Mouse (Mus musculus) brain, embryonic 14.5 days (tissue): ENCODE measurements around the gene Helb. TPM values are rescaled to one million over a fixed set of nuclear protein-coding genes. Genes with fewer than 3 reads are reported as not detected.

ENCODE experiments used
- DNase-seq: peaks from one replicate; pipeline ENCODE4 v3.0.0-alpha.2; 2011; ENCODE audit warnings: low read depth
- CTCF ChIP-seq: fragments of 200-500 bp; IDR thresholded peaks from 2 replicates; pipeline ENCODE4 v1.5.1; 2012; ENCODE audit warnings: inconsistent platforms, mild to moderate bottlenecking, moderate library complexity, borderline replicate concordance; ENCODE audit not compliant: insufficient read depth, insufficient read length; ENCODE audit errors: extremely low read depth
- POLR2A ChIP-seq: fragments of 200-500 bp; IDR thresholded peaks from 2 replicates; pipeline ENCODE4 v1.6.1; 2012; ENCODE audit warnings: mild to moderate bottlenecking, inconsistent platforms, borderline replicate concordance; ENCODE audit not compliant: poor library complexity, insufficient read depth, insufficient read length, severe bottlenecking; ENCODE audit errors: extremely low read depth
- polyA plus RNA-seq: library from polyadenylated mRNA; depleted of rRNA; stranded (reverse); fragments of >200 nt; gene quantifications from 2 replicates; pipeline ENCODE4 v1.2.3, GENCODE M21; 2012; rRNA removed

The Helb gene
- polyA plus RNA-seq, 1 experiment = 3.6 TPM

GRCm38 (mm10) chr10:120077850-120078249, 34.9 kb downstream of the Helb start:
- DNase-seq = no peak
- TF ChIP-seq CTCF (no peak), POLR2A (no peak)

- DNase-seq = peak; percentile 15
- no peak for TF ChIP-seq CTCF
- no peak for TF ChIP-seq POLR2A
Measured at GRCm38 (mm10) chr10:120066319-120066718, 46.5 kb downstream of the Helb start.

GRCm38 (mm10) chr10:120064424-120064823, 48.4 kb downstream of the Helb start:
- TF ChIP-seq POLR2A = no peak
- TF ChIP-seq CTCF = peak; percentile 84
- DNase-seq = peak; percentile 70

- no peak for DNase-seq
- TF ChIP-seq CTCF (no peak), POLR2A (no peak)
Measured at GRCm38 (mm10) chr10:120061238-120062130, 51.3 kb downstream of the Helb start.

GRCm38 (mm10) chr10:120060579-120061237, 52.1 kb downstream of the Helb start:
- DNase-seq = no peak
- no peak for TF ChIP-seq POLR2A
- no peak for TF ChIP-seq CTCF

GRCm38 (mm10) chr10:120044714-120045234, 68.0 kb downstream of the Helb start:
- peak; percentile 46 for DNase-seq
- TF ChIP-seq POLR2A (no peak), CTCF (no peak)

GRCm38 (mm10) chr10:120044237-120044636, 68.5 kb downstream of the Helb start:
- DNase-seq = peak; percentile 67
- TF ChIP-seq POLR2A (no peak), CTCF (no peak)

GRCm38 (mm10) chr10:120038194-120038593, 74.6 kb downstream of the Helb start:
- DNase-seq = peak; percentile 90
- TF ChIP-seq POLR2A (no peak), CTCF (no peak)

GRCm38 (mm10) chr10:120035824-120036223, 77.0 kb downstream of the Helb start:
- TF ChIP-seq CTCF (no peak), POLR2A (no peak)
- DNase-seq = peak; percentile 50

GRCm38 (mm10) chr10:120035211-120035733, 77.5 kb downstream of the Helb start:
- DNase-seq = peak; percentile 57

GRCm38 (mm10) chr10:120033866-120034265, 78.9 kb downstream of the Helb start:
- peak; percentile 45 for DNase-seq
- TF ChIP-seq CTCF (no peak), POLR2A (no peak)

More at GRCm38 (mm10) chr10:120035211-120035733, 77.5 kb downstream of the Helb start:
- TF ChIP-seq POLR2A = no peak
- TF ChIP-seq CTCF = no peak

Other genes starting within 250 kb of the Helb start
- gene Tmbim4, start 88.6 kb upstream of the Helb start, polyA plus RNA-seq = 72.5 and 94.4 TPM in 2 replicates
- 0.19 and 0.40 TPM in 2 replicates for gene Irak3, start 89.1 kb upstream of the Helb start, polyA plus RNA-seq
- 21.2 and 26.9 TPM in 2 replicates for gene Llph, start 114.1 kb upstream of the Helb start, polyA plus RNA-seq